Mouse (Mus musculus): ENCODE results near the gene Itpr2. TPM values are rescaled to one million over a fixed set of nuclear protein-coding genes. Genes with fewer than 3 reads are reported as not detected.

The Itpr2 gene
- polyA plus RNA-seq, 1 experiment from 2014 or later = 6.3 TPM

DNA sequence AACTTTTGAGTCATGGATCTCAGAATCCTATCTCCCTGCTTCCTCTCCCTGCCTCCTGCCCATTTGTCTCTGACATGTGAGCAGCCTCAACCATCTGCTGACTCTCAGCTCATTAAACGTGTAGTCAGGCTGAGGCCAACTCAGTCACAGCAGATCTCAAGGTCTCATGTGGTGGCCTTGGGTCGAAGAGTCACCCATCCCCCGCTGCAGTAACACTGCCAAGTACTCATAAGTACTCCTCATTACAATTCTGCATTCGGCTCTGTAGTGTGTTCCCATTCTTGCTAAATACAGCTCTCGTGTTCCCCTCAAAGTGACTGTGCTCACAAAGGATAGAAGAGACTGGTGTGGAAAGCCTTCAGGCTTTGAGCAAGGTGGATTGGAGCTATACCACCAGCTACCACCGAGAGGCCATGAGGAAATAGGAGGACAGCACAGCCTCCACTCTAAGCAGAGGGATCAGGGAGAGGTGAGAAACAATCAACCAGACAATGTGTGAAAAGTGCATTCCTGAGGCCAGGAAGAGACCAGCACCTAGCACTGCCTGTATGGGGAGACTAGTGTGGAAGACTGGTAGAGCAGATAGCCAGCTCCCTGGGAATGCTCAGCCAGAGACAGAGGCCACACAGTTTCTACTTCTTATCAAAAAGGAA, 170.9 kb downstream of the Itpr2 start:
- 57% methylated on average over 6 of the region's 6 CpGs for WGBS
- Histone ChIP-seq H3K36me3 (ENCODE audit: control insufficient read depth, insufficient read depth) (no peaks in the 10 kb centered on the region; the same call in 1 of the 2 replicates), H3K4me2 (replicated peaks; ENCODE audit: low read depth) (no peak overlapping the region), H3K27me3 (replicated peaks; ENCODE audit: control insufficient read depth, insufficient read depth, low read length) (no peaks in the 10 kb centered on the region), H3K9ac (ENCODE audit: low read depth, low read length) (no peak overlapping the region), H3K27ac (ENCODE audit: low read depth, low read length) (no peak overlapping the region), H3K9me3 (ENCODE audit: control insufficient read depth) (no peaks in the 10 kb centered on the region), H3K4me1 (replicated peaks; ENCODE audit: control insufficient read depth, insufficient read depth, low read length) (no peaks in the 10 kb centered on the region), H3K4me3 (ENCODE audit: low read depth, low read length) (no peak overlapping the region)
- no peak for ATAC-seq
- no peak for TF ChIP-seq CTCF (IDR thresholded peaks at IDR 0.05; ENCODE audit: low read depth)

DNA sequence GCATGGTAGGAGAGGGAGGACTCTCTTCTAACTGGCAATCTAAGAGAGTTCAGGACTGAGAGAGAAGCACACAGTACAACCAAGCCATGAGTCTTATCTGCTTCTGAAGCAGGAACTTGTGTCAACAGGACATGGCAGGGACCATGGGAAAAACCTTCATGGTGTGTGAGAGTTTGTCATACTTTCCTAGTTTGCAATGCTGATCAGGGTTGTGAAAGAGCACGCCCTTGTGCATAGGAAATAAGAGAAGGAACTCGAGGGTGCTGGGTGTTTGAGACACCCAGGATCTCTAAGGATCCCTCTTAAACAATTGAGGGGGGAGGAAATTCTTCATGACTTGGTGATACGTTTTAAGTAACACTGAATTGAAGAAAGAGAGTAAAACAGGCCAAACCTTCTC, 172.9 kb downstream of the Itpr2 start:
- H3K27me3 ChIP-seq (replicated peaks; ENCODE audit: control insufficient read depth, insufficient read depth, low read length) = no peaks in the 10 kb centered on the region
- H3K4me1 ChIP-seq (replicated peaks; ENCODE audit: control insufficient read depth, insufficient read depth, low read length) = no peaks in the 10 kb centered on the region
- TF ChIP-seq CTCF (IDR thresholded peaks at IDR 0.05; ENCODE audit: low read depth) = no peak
- no peak for ATAC-seq
- WGBS = 81% methylated on average over 3 of the region's 3 CpGs
- H3K9me3 ChIP-seq (ENCODE audit: control insufficient read depth) = no peaks in the 10 kb centered on the region
- no peak overlapping the region for H3K9ac ChIP-seq (ENCODE audit: low read depth, low read length)
- H3K36me3 ChIP-seq (ENCODE audit: control insufficient read depth, insufficient read depth) = no peaks in the 10 kb centered on the region; the same call in 1 of the 2 replicates
- H3K4me2 ChIP-seq (replicated peaks; ENCODE audit: low read depth) = no peak overlapping the region
- H3K27ac ChIP-seq (ENCODE audit: low read depth, low read length) = no peak overlapping the region
- no peak overlapping the region for H3K4me3 ChIP-seq (ENCODE audit: low read depth, low read length)

- no peak for TF ChIP-seq CTCF (IDR thresholded peaks at IDR 0.05; ENCODE audit: low read depth)
- no peak overlapping the region for H3K9ac ChIP-seq (ENCODE audit: low read depth, low read length)
- H3K9me3 ChIP-seq (ENCODE audit: control insufficient read depth) = no peaks in the 10 kb centered on the region
- WGBS = 93% methylated on average over 8 of the region's 8 CpGs
- H3K36me3 ChIP-seq (ENCODE audit: control insufficient read depth, insufficient read depth) = no peaks in the 10 kb centered on the region; the same call in 1 of the 2 replicates
- H3K27ac ChIP-seq (ENCODE audit: low read depth, low read length) = no peak overlapping the region
- H3K4me2 ChIP-seq (replicated peaks; ENCODE audit: low read depth) = no peak overlapping the region
- no peaks in the 10 kb centered on the region for H3K27me3 ChIP-seq (replicated peaks; ENCODE audit: control insufficient read depth, insufficient read depth, low read length)
- ATAC-seq = no peak
- H3K4me3 ChIP-seq (ENCODE audit: low read depth, low read length) = no peak overlapping the region
- H3K4me1 ChIP-seq (replicated peaks; ENCODE audit: control insufficient read depth, insufficient read depth, low read length) = no peaks in the 10 kb centered on the region
Observed at GRCm38 (mm10) chr6:146326631-146327030, 175.4 kb downstream of the Itpr2 start.

DNA sequence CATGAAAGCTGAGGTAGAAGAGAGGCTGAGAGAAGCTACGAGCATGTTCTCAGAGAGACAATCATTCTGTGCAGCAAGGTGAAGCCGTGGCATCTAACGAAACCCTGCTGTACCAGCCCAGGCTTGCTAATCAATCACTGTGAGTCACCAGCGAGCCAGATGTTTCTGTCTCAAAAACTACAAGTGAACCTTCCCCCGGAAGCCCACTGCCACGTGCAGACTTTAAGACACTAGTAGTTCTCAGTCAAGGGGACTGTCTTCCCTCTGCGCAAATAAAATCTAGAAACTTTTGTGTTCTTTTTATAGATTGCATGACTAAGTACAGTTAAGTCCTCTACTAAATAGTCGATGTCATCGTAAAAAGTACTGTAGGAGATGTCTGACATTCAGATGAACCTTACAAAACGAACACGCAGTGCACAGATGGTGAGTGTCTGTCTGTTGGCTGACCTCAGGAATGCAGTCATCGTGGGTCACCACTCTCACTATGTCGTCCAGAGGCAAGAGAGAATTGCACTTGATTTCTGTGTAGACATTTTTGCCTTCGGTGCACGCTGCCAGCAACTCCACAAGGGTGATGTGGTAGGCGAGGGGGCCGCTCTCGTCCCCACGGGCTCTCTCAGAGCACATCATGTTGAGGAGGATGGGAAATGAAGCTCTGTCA, 177.3 kb downstream of the Itpr2 start:
- ATAC-seq = no peak
- Histone ChIP-seq H3K4me2 (replicated peaks; ENCODE audit: low read depth) (no peak overlapping the region), H3K4me3 (ENCODE audit: low read depth, low read length) (no peak overlapping the region), H3K9me3 (ENCODE audit: control insufficient read depth) (no peaks in the 10 kb centered on the region), H3K4me1 (replicated peaks; ENCODE audit: control insufficient read depth, insufficient read depth, low read length) (no peaks in the 10 kb centered on the region), H3K36me3 (ENCODE audit: control insufficient read depth, insufficient read depth) (peaks cover 7% of the 10 kb centered on the region), H3K9ac (ENCODE audit: low read depth, low read length) (no peak overlapping the region), H3K27me3 (replicated peaks; ENCODE audit: control insufficient read depth, insufficient read depth, low read length) (no peaks in the 10 kb centered on the region), H3K27ac (ENCODE audit: low read depth, low read length) (no peak overlapping the region)
- TF ChIP-seq CTCF (IDR thresholded peaks at IDR 0.05; ENCODE audit: low read depth) = no peak
- WGBS = 65% methylated on average over 19 of the region's 19 CpGs

DNA sequence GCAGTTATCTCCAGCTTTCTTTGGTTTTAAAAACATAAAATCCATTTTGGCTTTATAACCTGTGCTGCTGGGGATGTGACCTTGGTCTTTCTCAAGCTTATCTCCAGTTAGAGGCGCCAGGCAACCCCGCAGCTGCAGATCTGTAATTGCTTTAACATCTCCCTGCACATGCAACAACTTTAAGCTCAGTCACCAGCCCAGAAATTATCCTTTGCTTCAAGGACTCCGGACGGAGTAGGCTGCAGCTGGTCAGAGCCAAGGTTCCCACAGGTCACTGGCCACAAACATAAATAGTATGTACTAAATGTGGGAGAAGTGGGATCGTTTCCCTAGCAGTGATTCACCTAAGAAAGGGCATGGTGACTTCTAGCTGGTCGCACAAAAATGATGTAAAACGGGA, 179.5 kb downstream of the Itpr2 start:
- ATAC-seq = no peak
- no peak for TF ChIP-seq CTCF (IDR thresholded peaks at IDR 0.05; ENCODE audit: low read depth)
- WGBS = 41% methylated on average over 7 of the region's 7 CpGs
- Histone ChIP-seq H3K4me2 (replicated peaks; ENCODE audit: low read depth) (no peak overlapping the region), H3K27me3 (replicated peaks; ENCODE audit: control insufficient read depth, insufficient read depth, low read length) (no peaks in the 10 kb centered on the region), H3K27ac (ENCODE audit: low read depth, low read length) (no peak overlapping the region), H3K9ac (ENCODE audit: low read depth, low read length) (no peak overlapping the region), H3K9me3 (ENCODE audit: control insufficient read depth) (no peaks in the 10 kb centered on the region), H3K4me1 (replicated peaks; ENCODE audit: control insufficient read depth, insufficient read depth, low read length) (no peaks in the 10 kb centered on the region), H3K36me3 (ENCODE audit: control insufficient read depth, insufficient read depth) (peaks cover 7% of the 10 kb centered on the region), H3K4me3 (ENCODE audit: low read depth, low read length) (no peak overlapping the region)

GRCm38 (mm10) chr6:146321951-146322350, 180.1 kb downstream of the Itpr2 start:
- no peak for ATAC-seq
- no peak for TF ChIP-seq CTCF (IDR thresholded peaks at IDR 0.05; ENCODE audit: low read depth)

More at GRCm38 (mm10) chr6:146321951-146322350, 180.1 kb downstream of the Itpr2 start:
- Histone ChIP-seq H3K4me3 (ENCODE audit: low read depth, low read length) (no peak overlapping the region), H3K27ac (ENCODE audit: low read depth, low read length) (no peak overlapping the region), H3K36me3 (ENCODE audit: control insufficient read depth, insufficient read depth) (peaks cover 7% of the 10 kb centered on the region), H3K4me1 (replicated peaks; ENCODE audit: control insufficient read depth, insufficient read depth, low read length) (no peaks in the 10 kb centered on the region), H3K9me3 (ENCODE audit: control insufficient read depth) (no peaks in the 10 kb centered on the region), H3K9ac (ENCODE audit: low read depth, low read length) (no peak overlapping the region), H3K4me2 (replicated peaks; ENCODE audit: low read depth) (no peak overlapping the region), H3K27me3 (replicated peaks; ENCODE audit: control insufficient read depth, insufficient read depth, low read length) (no peaks in the 10 kb centered on the region)
- WGBS = 39% methylated on average over 4 of the region's 4 CpGs

Data from intestine, postnatal 0 days (tissue).